Mouse (Mus musculus): ENCODE results near the gene Pdzrn4. TPM values are rescaled to one million over a fixed set of nuclear protein-coding genes. Genes with fewer than 3 reads are reported as not detected.

Pdzrn4 gene
- polyA plus RNA-seq, 1 experiment, result not detected

DNA sequence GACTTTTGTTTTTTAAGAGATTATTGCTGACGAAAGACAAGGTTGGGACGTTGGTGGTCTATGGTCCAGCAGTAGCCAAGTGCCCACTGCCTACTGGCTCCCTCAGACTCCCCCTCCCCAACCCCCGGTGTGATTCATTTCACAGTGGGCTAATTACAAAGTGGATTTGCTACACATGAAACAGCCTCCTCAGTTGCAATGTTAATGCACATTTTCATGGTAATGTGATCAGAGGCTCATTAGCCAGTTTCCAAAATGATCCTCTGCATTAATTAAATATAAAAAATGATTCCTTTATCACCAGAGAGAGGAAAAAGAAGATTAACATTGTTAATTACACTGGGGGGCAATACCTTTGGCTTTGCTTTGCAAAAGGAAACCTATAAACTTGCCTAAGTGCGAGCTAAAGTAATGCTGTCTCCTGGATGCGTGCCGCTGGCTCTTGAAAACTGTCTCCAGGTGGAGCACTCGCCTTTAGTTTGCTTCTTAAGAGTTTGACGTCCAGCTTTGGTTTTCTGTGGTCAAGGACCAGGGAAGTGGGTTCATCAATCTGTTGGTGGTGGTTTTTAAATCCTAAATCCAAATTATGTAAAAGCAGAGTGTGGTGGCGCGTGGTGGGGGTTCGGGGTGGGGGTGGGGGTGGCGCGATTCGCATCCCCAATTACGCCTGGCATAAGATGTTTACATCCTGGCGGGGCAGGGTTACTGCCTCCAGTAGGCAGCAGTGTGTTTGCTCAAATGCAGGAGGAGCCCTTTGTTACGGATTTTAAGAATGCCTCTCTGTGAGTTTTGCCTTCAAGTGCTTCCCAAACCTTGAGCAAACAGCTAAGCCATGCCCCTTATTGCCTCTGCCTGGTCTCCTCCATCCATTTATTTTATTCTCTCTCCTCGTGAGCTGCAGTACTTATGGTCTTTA, 202.0 kb downstream of the Pdzrn4 start:
- H3K27ac ChIP-seq (ENCODE audit: insufficient read depth, low read length), result no peak overlapping the region
- no peak overlapping the region for H3K9ac ChIP-seq (ENCODE audit: low read depth, poor library complexity, severe bottlenecking)
- H3K27me3 ChIP-seq (ENCODE audit: control insufficient read depth, insufficient read depth, low read length, poor library complexity, severe bottlenecking), result no peaks in the 10 kb centered on the region
- no peaks in the 10 kb centered on the region for H3K9me3 ChIP-seq (replicated peaks; ENCODE audit: control insufficient read depth, insufficient read depth, low read length, poor library complexity, severe bottlenecking)
- TF ChIP-seq EP300 (IDR thresholded peaks at IDR 0.05; ENCODE audit: insufficient read depth, low read depth, low read length) (no peak), CTCF (IDR thresholded peaks at IDR 0.05; ENCODE audit: low read depth, low read length) (no peak), POLR2A (IDR thresholded peaks at IDR 0.05; ENCODE audit: insufficient read depth, low read length) (no peak)
- no peaks in the 10 kb centered on the region for H3K36me3 ChIP-seq (ENCODE audit: control insufficient read depth, insufficient read depth, low read length, poor library complexity, severe bottlenecking)
- no peak overlapping the region for H3K4me3 ChIP-seq (ENCODE audit: low read depth, low read length)
- H3K4me1 ChIP-seq (ENCODE audit: control insufficient read depth, insufficient read depth, low read length), result no peaks in the 10 kb centered on the region

DNA sequence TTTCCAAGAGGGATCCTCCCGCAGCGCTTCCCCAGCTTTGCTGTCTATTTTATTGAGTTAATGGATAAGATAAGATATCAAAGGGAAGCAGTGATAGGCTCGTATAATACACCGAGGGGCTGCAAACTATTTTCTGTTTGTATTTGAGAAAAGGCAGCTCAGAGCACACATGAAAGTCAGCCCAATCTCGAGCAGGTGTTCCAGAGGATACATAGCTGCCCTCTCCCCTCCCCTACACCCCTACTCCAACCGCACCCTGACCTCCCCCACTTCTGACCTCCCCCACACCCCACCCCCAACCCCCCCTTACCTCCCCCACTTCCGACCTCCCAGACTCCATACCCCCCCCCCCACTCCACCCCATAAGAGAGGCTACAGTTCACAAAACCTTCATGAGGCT, 202.7 kb downstream of the Pdzrn4 start:
- no peaks in the 10 kb centered on the region for H3K27me3 ChIP-seq (ENCODE audit: control insufficient read depth, insufficient read depth, low read length, poor library complexity, severe bottlenecking)
- H3K36me3 ChIP-seq (ENCODE audit: control insufficient read depth, insufficient read depth, low read length, poor library complexity, severe bottlenecking), result no peaks in the 10 kb centered on the region
- H3K9ac ChIP-seq (ENCODE audit: low read depth, poor library complexity, severe bottlenecking), result no peak overlapping the region
- no peak for TF ChIP-seq CTCF (IDR thresholded peaks at IDR 0.05; ENCODE audit: low read depth, low read length)
- no peak for TF ChIP-seq POLR2A (IDR thresholded peaks at IDR 0.05; ENCODE audit: insufficient read depth, low read length)
- no peak for TF ChIP-seq EP300 (IDR thresholded peaks at IDR 0.05; ENCODE audit: insufficient read depth, low read depth, low read length)
- no peaks in the 10 kb centered on the region for H3K9me3 ChIP-seq (replicated peaks; ENCODE audit: control insufficient read depth, insufficient read depth, low read length, poor library complexity, severe bottlenecking)
- H3K4me1 ChIP-seq (ENCODE audit: control insufficient read depth, insufficient read depth, low read length), result no peaks in the 10 kb centered on the region
- H3K27ac ChIP-seq (ENCODE audit: insufficient read depth, low read length), result no peak overlapping the region
- H3K4me3 ChIP-seq (ENCODE audit: low read depth, low read length), result no peak overlapping the region

DNA sequence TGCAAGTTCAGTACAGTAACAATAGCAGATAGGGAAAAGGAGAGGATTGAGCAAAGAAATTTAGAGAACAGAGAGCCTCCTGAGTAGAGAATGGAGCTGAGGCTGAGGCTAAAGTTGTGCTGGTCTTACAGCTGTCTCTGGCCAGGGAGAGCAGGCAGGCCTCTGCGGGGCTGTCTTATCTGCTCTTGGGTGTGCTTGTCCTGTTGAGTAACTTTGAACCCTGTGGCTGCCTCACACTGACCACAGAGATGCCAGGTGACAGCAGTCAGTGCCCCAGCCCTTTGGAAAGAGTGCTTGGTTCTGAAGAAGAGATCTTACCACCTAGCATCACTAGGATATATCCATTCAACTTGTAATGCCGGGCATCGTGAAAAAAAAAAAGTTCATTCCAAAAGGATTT, 214.2 kb downstream of the Pdzrn4 start:
- no peak overlapping the region for H3K4me3 ChIP-seq (ENCODE audit: low read depth, low read length)
- no peak for TF ChIP-seq EP300 (IDR thresholded peaks at IDR 0.05; ENCODE audit: insufficient read depth, low read depth, low read length)
- no peak for TF ChIP-seq CTCF (IDR thresholded peaks at IDR 0.05; ENCODE audit: low read depth, low read length)
- TF ChIP-seq POLR2A (IDR thresholded peaks at IDR 0.05; ENCODE audit: insufficient read depth, low read length), result no peak
- H3K4me1 ChIP-seq (ENCODE audit: control insufficient read depth, insufficient read depth, low read length), result no peaks in the 10 kb centered on the region
- no peaks in the 10 kb centered on the region for H3K36me3 ChIP-seq (ENCODE audit: control insufficient read depth, insufficient read depth, low read length, poor library complexity, severe bottlenecking)
- H3K27ac ChIP-seq (ENCODE audit: insufficient read depth, low read length), result no peak overlapping the region
- H3K9ac ChIP-seq (ENCODE audit: low read depth, poor library complexity, severe bottlenecking), result no peak overlapping the region
- no peaks in the 10 kb centered on the region for H3K9me3 ChIP-seq (replicated peaks; ENCODE audit: control insufficient read depth, insufficient read depth, low read length, poor library complexity, severe bottlenecking)
- H3K27me3 ChIP-seq (ENCODE audit: control insufficient read depth, insufficient read depth, low read length, poor library complexity, severe bottlenecking), result no peaks in the 10 kb centered on the region

DNA sequence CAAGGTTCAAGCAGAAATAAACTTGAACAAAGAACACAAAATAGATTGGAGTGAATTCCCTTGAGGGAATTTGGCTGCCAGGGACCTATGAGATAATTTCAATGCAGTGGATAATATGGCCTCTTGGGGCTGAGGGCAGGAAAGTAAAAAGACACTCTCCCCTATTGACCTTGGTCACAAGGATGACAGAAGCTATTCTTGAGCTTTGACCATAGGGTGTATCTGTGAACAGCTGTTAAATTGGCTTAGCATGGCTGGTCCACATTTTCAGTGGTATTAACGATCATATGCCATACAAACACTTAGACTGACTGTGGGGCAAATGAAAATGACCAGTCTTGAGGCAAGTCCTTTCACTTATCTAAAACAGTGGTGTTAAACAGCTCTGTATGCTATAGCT, 215.7 kb downstream of the Pdzrn4 start:
- no peak overlapping the region for H3K9ac ChIP-seq (ENCODE audit: low read depth, poor library complexity, severe bottlenecking)
- no peaks in the 10 kb centered on the region for H3K36me3 ChIP-seq (ENCODE audit: control insufficient read depth, insufficient read depth, low read length, poor library complexity, severe bottlenecking)
- TF ChIP-seq POLR2A (IDR thresholded peaks at IDR 0.05; ENCODE audit: insufficient read depth, low read length) (no peak), EP300 (IDR thresholded peaks at IDR 0.05; ENCODE audit: insufficient read depth, low read depth, low read length) (no peak), CTCF (IDR thresholded peaks at IDR 0.05; ENCODE audit: low read depth, low read length) (no peak)
- H3K9me3 ChIP-seq (replicated peaks; ENCODE audit: control insufficient read depth, insufficient read depth, low read length, poor library complexity, severe bottlenecking), result no peaks in the 10 kb centered on the region
- no peak overlapping the region for H3K4me3 ChIP-seq (ENCODE audit: low read depth, low read length)
- no peaks in the 10 kb centered on the region for H3K4me1 ChIP-seq (ENCODE audit: control insufficient read depth, insufficient read depth, low read length)
- no peaks in the 10 kb centered on the region for H3K27me3 ChIP-seq (ENCODE audit: control insufficient read depth, insufficient read depth, low read length, poor library complexity, severe bottlenecking)
- no peak overlapping the region for H3K27ac ChIP-seq (ENCODE audit: insufficient read depth, low read length)

DNA sequence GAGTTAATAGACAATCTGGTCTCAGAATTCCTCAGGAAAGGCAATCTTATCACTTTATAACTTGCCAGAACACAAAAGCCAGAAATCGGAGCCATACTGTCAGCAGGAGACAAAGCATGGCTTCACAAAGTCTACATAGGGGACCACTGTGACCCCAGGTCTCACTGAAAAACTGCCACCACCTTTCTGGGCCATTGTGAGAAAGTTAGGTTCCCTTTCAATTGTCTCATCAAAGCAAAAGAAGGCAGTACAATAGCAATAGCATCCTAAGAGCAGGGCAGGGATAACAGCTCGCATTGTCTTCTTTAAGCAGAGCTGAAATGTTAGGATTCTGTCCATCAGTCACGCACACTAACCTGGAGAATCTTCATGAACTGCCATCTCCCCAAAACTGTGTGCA, 216.5 kb downstream of the Pdzrn4 start:
- no peaks in the 10 kb centered on the region for H3K27me3 ChIP-seq (ENCODE audit: control insufficient read depth, insufficient read depth, low read length, poor library complexity, severe bottlenecking)
- no peak overlapping the region for H3K4me3 ChIP-seq (ENCODE audit: low read depth, low read length)
- H3K9ac ChIP-seq (ENCODE audit: low read depth, poor library complexity, severe bottlenecking), result no peak overlapping the region
- 0 out of 2 replicates have a peak, but pooled peaks cover 2% of the 10 kb centered on the region for H3K9me3 ChIP-seq (replicated peaks; ENCODE audit: control insufficient read depth, insufficient read depth, low read length, poor library complexity, severe bottlenecking)
- H3K27ac ChIP-seq (ENCODE audit: insufficient read depth, low read length), result no peak overlapping the region
- TF ChIP-seq EP300 (IDR thresholded peaks at IDR 0.05; ENCODE audit: insufficient read depth, low read depth, low read length), result no peak
- no peak for TF ChIP-seq CTCF (IDR thresholded peaks at IDR 0.05; ENCODE audit: low read depth, low read length)
- no peak for TF ChIP-seq POLR2A (IDR thresholded peaks at IDR 0.05; ENCODE audit: insufficient read depth, low read length)
- no peaks in the 10 kb centered on the region for H3K36me3 ChIP-seq (ENCODE audit: control insufficient read depth, insufficient read depth, low read length, poor library complexity, severe bottlenecking)
- no peaks in the 10 kb centered on the region for H3K4me1 ChIP-seq (ENCODE audit: control insufficient read depth, insufficient read depth, low read length)

DNA sequence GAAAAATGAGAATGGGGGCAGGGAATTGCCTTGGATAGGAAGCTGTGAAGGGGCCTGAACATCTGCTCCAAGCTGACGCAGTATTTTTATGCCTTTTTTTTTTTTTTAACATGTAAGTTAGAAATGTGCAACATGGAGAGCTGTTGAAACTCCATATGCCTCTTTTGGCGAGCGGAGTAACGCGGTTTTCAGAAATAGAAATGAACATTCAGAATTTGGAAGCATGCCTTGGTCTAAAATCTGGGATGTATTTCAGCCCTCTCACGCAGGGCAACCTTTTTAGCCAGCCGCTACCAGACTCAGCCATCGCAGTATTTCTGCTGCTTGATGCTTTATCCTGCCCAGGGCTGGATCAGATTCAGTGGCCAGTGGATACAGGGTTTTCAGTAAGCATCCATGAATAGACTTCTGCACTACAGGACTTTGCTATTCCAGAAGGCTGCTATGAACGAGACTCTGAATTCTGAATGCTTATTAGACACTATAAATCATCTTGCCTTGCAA, 225.1 kb downstream of the Pdzrn4 start:
- Histone ChIP-seq H3K9me3 (replicated peaks; ENCODE audit: control insufficient read depth, insufficient read depth, low read length, poor library complexity, severe bottlenecking) (peaks cover 10% of the 10 kb centered on the region), H3K4me3 (ENCODE audit: low read depth, low read length) (no peak overlapping the region), H3K9ac (ENCODE audit: low read depth, poor library complexity, severe bottlenecking) (no peak overlapping the region), H3K4me1 (ENCODE audit: control insufficient read depth, insufficient read depth, low read length) (no peaks in the 10 kb centered on the region), H3K36me3 (ENCODE audit: control insufficient read depth, insufficient read depth, low read length, poor library complexity, severe bottlenecking) (no peaks in the 10 kb centered on the region), H3K27ac (ENCODE audit: insufficient read depth, low read length) (no peak overlapping the region), H3K27me3 (ENCODE audit: control insufficient read depth, insufficient read depth, low read length, poor library complexity, severe bottlenecking) (no peaks in the 10 kb centered on the region)
- TF ChIP-seq EP300 (IDR thresholded peaks at IDR 0.05; ENCODE audit: insufficient read depth, low read depth, low read length) (no peak), CTCF (IDR thresholded peaks at IDR 0.05; ENCODE audit: low read depth, low read length) (no peak), POLR2A (IDR thresholded peaks at IDR 0.05; ENCODE audit: insufficient read depth, low read length) (no peak)
